In genomic region chr6:92940191-92941131, GRCm38 (mm10) we compare ENCODE assay signal across 8 mouse cellular contexts. TPM values are rescaled to one million over a fixed set of nuclear protein-coding genes. Genes with fewer than 3 reads are reported as not detected.
DNase-seq lines count a peak whose midpoint lies in the region; ATAC-seq lines count a peak whose summit lies in the region.

No protein-coding gene starts in this region.

- peak overlapping the region; percentile 68 for H3K9ac ChIP-seq in embryonic facial prominence, embryonic 12.5 days
- H3K9ac ChIP-seq in heart, embryonic 15.5 days: peak overlapping the region; percentile 78
- H3K9ac ChIP-seq in lung, embryonic 15.5 days: peak overlapping the region; percentile 55

- peaks cover 15% of the 10 kb centered on the region; the same call in 1 of the 2 replicates for H3K36me3 ChIP-seq in embryonic facial prominence, embryonic 12.5 days
- peaks cover 20% of the 10 kb centered on the region for H3K36me3 ChIP-seq in heart, embryonic 15.5 days
- peaks cover 20% of the 10 kb centered on the region for H3K36me3 ChIP-seq in lung, embryonic 15.5 days

- H3K4me1 ChIP-seq in embryonic facial prominence, embryonic 12.5 days: peaks cover 7% of the 10 kb centered on the region; the same call in 1 of the 2 replicates
- H3K4me1 ChIP-seq in heart, embryonic 15.5 days (replicated peaks): peaks cover 12% of the 10 kb centered on the region
- H3K4me1 ChIP-seq in lung, embryonic 15.5 days: peaks cover 22% of the 10 kb centered on the region

- peak overlapping the region; percentile 13; the same call in 1 of the 2 replicates for H3K27ac ChIP-seq in embryonic facial prominence, embryonic 12.5 days
- H3K27ac ChIP-seq in heart, embryonic 15.5 days: peak overlapping the region; percentile 97
- peak overlapping the region; percentile 97 for H3K27ac ChIP-seq in lung, embryonic 15.5 days

- peak overlapping the region; percentile 89 for H3K4me2 ChIP-seq in embryonic facial prominence, embryonic 12.5 days (replicated peaks)
- H3K4me2 ChIP-seq in heart, embryonic 15.5 days: peak overlapping the region; percentile 69
- H3K4me2 ChIP-seq in lung, embryonic 15.5 days: peak overlapping the region; percentile 89

- H3K27me3 ChIP-seq in embryonic facial prominence, embryonic 12.5 days: peaks cover 14% of the 10 kb centered on the region; the same call in 1 of the 2 replicates
- peaks cover 3% of the 10 kb centered on the region; the same call in 1 of the 2 replicates for H3K27me3 ChIP-seq in heart, embryonic 15.5 days
- H3K27me3 ChIP-seq in lung, embryonic 15.5 days: no peaks in the 10 kb centered on the region

- peak; percentile 15 for DNase-seq in layer of hippocampus, adult 11-12 months (ENCODE audit: low spot score)
- no peak for DNase-seq in layer of hippocampus, adult 9-10 months (ENCODE audit: low spot score)
- DNase-seq in kidney, postnatal 10 days: peak; percentile 72
- DNase-seq in retina, embryonic 14.5 days (ENCODE audit: low spot score): peak; percentile 52
- no peak for DNase-seq in cerebellum, postnatal 4 days (ENCODE audit: low spot score in 2 of 2)

- ATAC-seq in embryonic facial prominence, embryonic 12.5 days (ENCODE audit: insufficient number of reproducible peaks, insufficient read depth, low FRiP score, low TSS enrichment): no peak; the same call in 1 of the 2 replicates
- no peak for ATAC-seq in heart, embryonic 15.5 days (replicated peaks; ENCODE audit: insufficient number of reproducible peaks, insufficient read depth, low FRiP score, low read depth)
- ATAC-seq in lung, embryonic 15.5 days (ENCODE audit: borderline replicate concordance, extremely low read depth, low FRiP score, low TSS enrichment): 0 out of 2 replicates have a peak, but pooled peaks have one; percentile 4

- H3K4me3 ChIP-seq in embryonic facial prominence, embryonic 12.5 days: peak overlapping the region; percentile 55
- peak overlapping the region; percentile 73 for H3K4me3 ChIP-seq in heart, embryonic 15.5 days
- peak overlapping the region; percentile 73 for H3K4me3 ChIP-seq in lung, embryonic 15.5 days

- under 1% methylated on average over 37 of the region's 37 CpGs for WGBS in embryonic facial prominence, embryonic 12.5 days
- WGBS in heart, embryonic 15.5 days: under 1% methylated on average over 37 of the region's 37 CpGs
- WGBS in lung, embryonic 15.5 days: 1% methylated on average over 37 of the region's 37 CpGs

- H3K9me3 ChIP-seq in embryonic facial prominence, embryonic 12.5 days: no peaks in the 10 kb centered on the region
- no peaks in the 10 kb centered on the region for H3K9me3 ChIP-seq in heart, embryonic 15.5 days (replicated peaks)
- no peaks in the 10 kb centered on the region for H3K9me3 ChIP-seq in lung, embryonic 15.5 days

RNA-seq across cellular contexts. Expression of gene Adamts9, which starts 2.8 kb away (rescaled TPM):
- 9.3 TPM in 2 replicates for polyA plus RNA-seq in embryonic facial prominence, embryonic 12.5 days (2016; fragmentation: Nextera tagmentation; extraction: Ambion mirVana)
- polyA plus RNA-seq in heart, embryonic 15.5 days (2015; fragmentation: Nextera tagmentation; extraction: Ambion mirVana): 6.5 and 7.4 TPM in 2 replicates
- 9.8 and 11.2 TPM in 2 replicates for polyA plus RNA-seq in lung, embryonic 15.5 days (2015; fragmentation: Nextera tagmentation; extraction: Ambion mirVana)

Comparison
In these comparisons a context has a peak if more than half of its experiments do, and no peak if none do; other contexts are left out.
1. DNase-seq: peak in layer of hippocampus, adult 11-12 months (single experiment), kidney, postnatal 10 days (single experiment) and retina, embryonic 14.5 days (single experiment); none in layer of hippocampus, adult 9-10 months (single experiment) and cerebellum, postnatal 4 days (0 of 2).
2. H3K27ac ChIP-seq: peak in every context shown above with its lines; median percentile 97 in heart, embryonic 15.5 days; 97 in lung, embryonic 15.5 days; 13 in embryonic facial prominence, embryonic 12.5 days.
3. Peak in every context shown above with its lines, with median percentiles within 50 percentile points of each other: H3K4me2 ChIP-seq, H3K4me3 ChIP-seq and H3K9ac ChIP-seq.